Mouse (Mus musculus) neural tube, embryonic 15.5 days (tissue): ENCODE measurements around the gene Ylpm1. TPM values are rescaled to one million over a fixed set of nuclear protein-coding genes. Genes with fewer than 3 reads are reported as not detected.

Experiments
- ATAC-seq: fragments of 200-750 bp; cut with Nextera tagmentation; 2 replicates; pipeline ENCODE4 v1.8.0; 2017; ENCODE audit warnings: mild to moderate bottlenecking, moderate TSS enrichment, moderate library complexity; ENCODE audit not compliant: low FRiP score
- H3K27ac ChIP-seq: fragments of 300-500 bp; sonication (generic); replicated peaks from 2 replicates; pipeline ENCODE4 v1.5.1; 2015; ENCODE audit warnings: mild to moderate bottlenecking, inconsistent platforms
- H3K27me3 ChIP-seq: fragments of 300-500 bp; sonication (generic); replicated peaks from 2 replicates; pipeline ENCODE4 v1.6.1; 2015; ENCODE audit warnings: inconsistent platforms
- H3K36me3 ChIP-seq: fragments of 300-500 bp; sonication (generic); 2 replicates; pipeline ENCODE4 v1.6.1; 2015; ENCODE audit warnings: inconsistent platforms
- H3K4me1 ChIP-seq: fragments of 300-500 bp; sonication (generic); 2 replicates; pipeline ENCODE4 v1.6.1; 2015; ENCODE audit warnings: inconsistent platforms
- H3K4me2 ChIP-seq: fragments of 300-500 bp; sonication (generic); 2 replicates; pipeline ENCODE4 v1.6.1; 2015; ENCODE audit warnings: inconsistent platforms, mild to moderate bottlenecking, moderate library complexity
- H3K4me3 ChIP-seq: fragments of 300-500 bp; sonication (generic); replicated peaks from 2 replicates; pipeline ENCODE4 v1.5.1; 2015; ENCODE audit warnings: mild to moderate bottlenecking, inconsistent platforms
- H3K9ac ChIP-seq: fragments of 300-500 bp; sonication (generic); replicated peaks from 2 replicates; pipeline ENCODE4 v1.6.1; 2015; ENCODE audit warnings: mild to moderate bottlenecking, inconsistent platforms
- H3K9me3 ChIP-seq: fragments of 300-500 bp; sonication (generic); replicated peaks from 2 replicates; pipeline ENCODE4 v1.6.1; 2016; ENCODE audit warnings: inconsistent platforms
- WGBS: fragments of 180-500 bp; shearing (Covaris S2); methylation state at CpG from one replicate; pipeline ENCODE4 v1.1.7; 2015; ENCODE audit warnings: mixed read lengths; 5-methylcytosine and 5-hydroxymethylcytosine counted together
- polyA plus RNA-seq: library from polyadenylated mRNA; unstranded; fragments of >200 nt; fragmentation: Nextera tagmentation; extraction: Ambion mirVana; gene quantifications from 2 replicates; pipeline ENCODE4 v1.2.1, GENCODE M21; 2015

Ylpm1 gene
- polyA plus RNA-seq, 1 experiment from 2014 or later: 31.5 TPM

GRCm38 (mm10) chr12:84970428-84971096, 25.6 kb upstream of the Ylpm1 start, which contains the start of the genes Fcf1 and Arel1:
Fcf1 (plus strand) TSS chr12:84970897.
Arel1 (minus strand) TSS chr12:84970900.
- WGBS: under 1% methylated on average over 42 of the region's 42 CpGs
- H3K4me1 ChIP-seq: peaks cover 33% of the 10 kb centered on the region
- peak within 1 kb of the TSS; percentile 69 for H3K27ac ChIP-seq
- peak within 1 kb of the TSS; percentile 96 for H3K4me2 ChIP-seq
- peak within 1 kb of the TSS; percentile 90 for H3K9ac ChIP-seq
- H3K27me3 ChIP-seq: no peaks in the 10 kb centered on the region
- peaks cover 18% of the 10 kb centered on the region for H3K36me3 ChIP-seq
- peak; percentile 87 for ATAC-seq
- peak within 1 kb of the TSS; percentile 80 for H3K4me3 ChIP-seq
- no peaks in the 10 kb centered on the region for H3K9me3 ChIP-seq

GRCm38 (mm10) chr12:84979264-84979862, 16.8 kb upstream of the Ylpm1 start:
- Histone ChIP-seq H3K4me2 (no peak overlapping the region), H3K4me3 (no peak overlapping the region), H3K4me1 (no peaks in the 10 kb centered on the region), H3K9ac (no peak overlapping the region), H3K27me3 (no peaks in the 10 kb centered on the region), H3K27ac (no peak overlapping the region), H3K9me3 (no peaks in the 10 kb centered on the region), H3K36me3 (peaks cover 85% of the 10 kb centered on the region)
- 89% methylated on average over 2 of the region's 2 CpGs for whole genome bisulfite sequencing
- no peak for ATAC-seq

GRCm38 (mm10) chr12:84989456-84989855, 6.7 kb upstream of the Ylpm1 start:
- no peak overlapping the region for H3K4me2 ChIP-seq
- 74% methylated on average over 4 of the region's 4 CpGs for WGBS
- H3K36me3 ChIP-seq: peaks cover 4% of the 10 kb centered on the region
- no peak for ATAC-seq
- H3K9me3 ChIP-seq: no peaks in the 10 kb centered on the region
- H3K27ac ChIP-seq: no peak overlapping the region
- no peak overlapping the region for H3K4me3 ChIP-seq
- H3K27me3 ChIP-seq: no peaks in the 10 kb centered on the region
- H3K4me1 ChIP-seq: no peaks in the 10 kb centered on the region
- no peak overlapping the region for H3K9ac ChIP-seq

GRCm38 (mm10) chr12:84995112-84995761, 884 bp upstream of the Ylpm1 start:
- Histone ChIP-seq H3K27ac (no peak overlapping the region), H3K4me2 (peak overlapping the region; percentile 75), H3K4me1 (peaks cover 28% of the 10 kb centered on the region), H3K9me3 (no peaks in the 10 kb centered on the region), H3K36me3 (no peaks in the 10 kb centered on the region), H3K4me3 (peak overlapping the region; percentile 94), H3K9ac (0 out of 2 replicates have a peak overlapping the region, but pooled peaks have one; percentile 23), H3K27me3 (no peaks in the 10 kb centered on the region)
- WGBS: 92% methylated on average over 9 of the region's 9 CpGs
- ATAC-seq: no peak

- H3K27ac ChIP-seq: peak overlapping the region; percentile 93
- under 1% methylated on average over 44 of the region's 44 CpGs for WGBS
Measured at GRCm38 (mm10) chr12:84996501-84997398, 629 bp downstream of the Ylpm1 start.

GRCm38 (mm10) chr12:84999053-84999452, 2.9 kb downstream of the Ylpm1 start:
- H3K27me3 ChIP-seq: no peaks in the 10 kb centered on the region
- H3K9ac ChIP-seq: peak overlapping the region; percentile 99; the same call in 1 of the 2 replicates
- no peaks in the 10 kb centered on the region for H3K9me3 ChIP-seq
- no peak overlapping the region for H3K27ac ChIP-seq
- no peak for ATAC-seq
- H3K36me3 ChIP-seq: no peaks in the 10 kb centered on the region
- peak overlapping the region; percentile 75 for H3K4me2 ChIP-seq
- peaks cover 28% of the 10 kb centered on the region for H3K4me1 ChIP-seq
- H3K4me3 ChIP-seq: peak overlapping the region; percentile 94

More at GRCm38 (mm10) chr12:84996501-84997398, 629 bp downstream of the Ylpm1 start:
- Histone ChIP-seq H3K9me3 (no peaks in the 10 kb centered on the region), H3K4me1 (peaks cover 28% of the 10 kb centered on the region), H3K4me3 (peak overlapping the region; percentile 94), H3K27me3 (no peaks in the 10 kb centered on the region), H3K9ac (peak overlapping the region; percentile 99), H3K36me3 (no peaks in the 10 kb centered on the region), H3K4me2 (peak overlapping the region; percentile 75)
- peak; percentile 60 for ATAC-seq

GRCm38 (mm10) chr12:85006206-85006605, 10.1 kb downstream of the Ylpm1 start:
- Histone ChIP-seq H3K27ac (no peak overlapping the region), H3K9me3 (no peaks in the 10 kb centered on the region), H3K36me3 (peaks cover 3% of the 10 kb centered on the region; the same call in 1 of the 2 replicates), H3K27me3 (no peaks in the 10 kb centered on the region), H3K9ac (no peak overlapping the region), H3K4me3 (no peak overlapping the region), H3K4me2 (no peak overlapping the region), H3K4me1 (no peaks in the 10 kb centered on the region)
- ATAC-seq: no peak
- 92% methylated on average over 1 of the region's 1 CpGs for WGBS

- H3K27me3 ChIP-seq: no peaks in the 10 kb centered on the region
- no peak overlapping the region for H3K27ac ChIP-seq
- H3K36me3 ChIP-seq: peaks cover 7% of the 10 kb centered on the region; the same call in 1 of the 2 replicates
- no peaks in the 10 kb centered on the region for H3K4me1 ChIP-seq
- H3K9ac ChIP-seq: no peak overlapping the region
- H3K4me2 ChIP-seq: no peak overlapping the region
- H3K9me3 ChIP-seq: no peaks in the 10 kb centered on the region
- no peak for ATAC-seq
- H3K4me3 ChIP-seq: no peak overlapping the region
Measured at GRCm38 (mm10) chr12:85007021-85007420, 10.9 kb downstream of the Ylpm1 start.

- no peak overlapping the region for H3K27ac ChIP-seq
- H3K36me3 ChIP-seq: peaks cover 27% of the 10 kb centered on the region
- 91% methylated on average over 1 of the region's 1 CpGs for WGBS
- H3K4me1 ChIP-seq: no peaks in the 10 kb centered on the region
- no peak overlapping the region for H3K4me3 ChIP-seq
- no peaks in the 10 kb centered on the region for H3K9me3 ChIP-seq
- no peak overlapping the region for H3K4me2 ChIP-seq
- no peak overlapping the region for H3K9ac ChIP-seq
- ATAC-seq: no peak
- H3K27me3 ChIP-seq: no peaks in the 10 kb centered on the region
Measured at GRCm38 (mm10) chr12:85009776-85010175, 13.7 kb downstream of the Ylpm1 start.

GRCm38 (mm10) chr12:85010541-85010940, 14.4 kb downstream of the Ylpm1 start:
- Histone ChIP-seq H3K4me3 (no peak overlapping the region), H3K9me3 (no peaks in the 10 kb centered on the region), H3K4me1 (no peaks in the 10 kb centered on the region), H3K4me2 (no peak overlapping the region), H3K36me3 (peaks cover 31% of the 10 kb centered on the region), H3K27ac (no peak overlapping the region), H3K27me3 (no peaks in the 10 kb centered on the region), H3K9ac (no peak overlapping the region)
- ATAC-seq: no peak
- WGBS: 91% methylated on average over 2 of the region's 2 CpGs

- Histone ChIP-seq H3K4me2 (no peak overlapping the region), H3K4me3 (no peak overlapping the region), H3K4me1 (no peaks in the 10 kb centered on the region), H3K9ac (no peak overlapping the region), H3K9me3 (no peaks in the 10 kb centered on the region), H3K27ac (no peak overlapping the region), H3K27me3 (no peaks in the 10 kb centered on the region), H3K36me3 (peaks cover 40% of the 10 kb centered on the region)
- no peak for ATAC-seq
- WGBS: 98% methylated on average over 2 of the region's 2 CpGs
Measured at GRCm38 (mm10) chr12:85012185-85012584, 16.1 kb downstream of the Ylpm1 start.
